Mouse (Mus musculus): Measurements from ENCODE around the gene Gtdc1. TPM values are rescaled to one million over a fixed set of nuclear protein-coding genes. Genes with fewer than 3 reads are reported as not detected.

Gene Gtdc1
- polyA plus RNA-seq, 1 experiment from 2014 or later = 13.6 TPM

DNA sequence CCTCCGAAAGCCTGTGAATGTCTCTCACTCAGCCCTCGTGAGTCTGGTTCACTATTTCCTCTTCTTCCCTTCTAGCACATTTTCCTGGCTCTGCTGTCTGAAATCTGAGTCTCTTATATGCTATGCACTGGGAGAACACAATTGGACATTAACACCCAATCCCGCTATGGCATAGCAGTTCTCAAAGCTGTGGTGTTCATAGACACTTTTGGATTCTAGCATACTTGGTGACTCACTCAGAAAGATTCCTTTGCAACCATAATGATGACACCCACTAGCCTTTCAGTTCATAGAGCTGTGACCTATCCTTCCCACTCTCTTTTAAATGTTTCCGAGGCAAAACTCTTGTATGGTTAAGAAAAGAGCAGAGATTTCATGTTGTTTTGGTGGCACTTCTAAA, 33.7 kb upstream of the Gtdc1 start:
- H3K9me3 ChIP-seq (ENCODE audit: control insufficient read depth, low read length) = no peaks in the 10 kb centered on the region
- no peaks in the 10 kb centered on the region for H3K27me3 ChIP-seq (ENCODE audit: control insufficient read depth, insufficient read depth, low read length)
- ATAC-seq (ENCODE audit: low FRiP score, low TSS enrichment) = no peak
- no peaks in the 10 kb centered on the region for H3K4me1 ChIP-seq (ENCODE audit: control insufficient read depth, insufficient read depth, low read length)
- no peaks in the 10 kb centered on the region for H3K36me3 ChIP-seq (ENCODE audit: control insufficient read depth, insufficient read depth, low read length)
- H3K9ac ChIP-seq (ENCODE audit: low read depth, low read length) = no peak overlapping the region
- WGBS = 74% methylated on average over 4 of the region's 4 CpGs
- no peak overlapping the region for H3K4me3 ChIP-seq (ENCODE audit: low read length)
- H3K4me2 ChIP-seq (replicated peaks; ENCODE audit: low read depth, low read length) = no peak overlapping the region
- H3K27ac ChIP-seq (ENCODE audit: low read depth, low read length) = no peak overlapping the region

DNA sequence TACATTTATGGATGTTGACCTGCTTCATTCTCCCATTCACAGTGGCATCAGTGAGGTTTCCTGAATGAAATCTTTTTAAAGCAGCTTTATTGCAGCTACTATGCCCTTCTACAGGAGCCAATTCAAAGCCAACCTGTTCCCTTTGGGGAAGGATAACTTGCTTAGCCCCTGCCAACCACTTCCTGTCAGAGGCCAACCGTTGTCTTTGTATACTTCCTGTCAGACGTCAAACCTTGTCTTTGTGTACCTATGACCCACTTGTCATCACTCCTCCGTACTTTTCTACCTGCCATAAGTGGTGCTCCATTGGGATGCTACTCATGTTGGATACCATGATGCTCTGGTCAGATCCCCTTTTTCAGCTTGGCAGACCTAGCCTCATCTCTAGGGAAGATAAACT, 33.1 kb upstream of the Gtdc1 start:
- no peaks in the 10 kb centered on the region for H3K4me1 ChIP-seq (ENCODE audit: control insufficient read depth, insufficient read depth, low read length)
- no peak overlapping the region for H3K4me2 ChIP-seq (replicated peaks; ENCODE audit: low read depth, low read length)
- no peak overlapping the region for H3K27ac ChIP-seq (ENCODE audit: low read depth, low read length)
- no peak for ATAC-seq (ENCODE audit: low FRiP score, low TSS enrichment)
- no peak overlapping the region for H3K9ac ChIP-seq (ENCODE audit: low read depth, low read length)
- no peaks in the 10 kb centered on the region for H3K27me3 ChIP-seq (ENCODE audit: control insufficient read depth, insufficient read depth, low read length)
- WGBS = 79% methylated on average over 3 of the region's 3 CpGs
- no peak overlapping the region for H3K4me3 ChIP-seq (ENCODE audit: low read length)
- H3K9me3 ChIP-seq (ENCODE audit: control insufficient read depth, low read length) = no peaks in the 10 kb centered on the region
- no peaks in the 10 kb centered on the region for H3K36me3 ChIP-seq (ENCODE audit: control insufficient read depth, insufficient read depth, low read length)

GRCm38 (mm10) chr2:44957329-44957797, 29.9 kb upstream of the Gtdc1 start:
- no peak overlapping the region for H3K27ac ChIP-seq (ENCODE audit: low read depth, low read length)
- no peak overlapping the region for H3K4me2 ChIP-seq (replicated peaks; ENCODE audit: low read depth, low read length)
- H3K9ac ChIP-seq (ENCODE audit: low read depth, low read length) = no peak overlapping the region
- H3K4me1 ChIP-seq (ENCODE audit: control insufficient read depth, insufficient read depth, low read length) = 0 out of 2 replicates have a peak, but pooled peaks cover 4% of the 10 kb centered on the region
- no peaks in the 10 kb centered on the region for H3K36me3 ChIP-seq (ENCODE audit: control insufficient read depth, insufficient read depth, low read length)
- H3K27me3 ChIP-seq (ENCODE audit: control insufficient read depth, insufficient read depth, low read length) = no peaks in the 10 kb centered on the region
- H3K4me3 ChIP-seq (ENCODE audit: low read length) = no peak overlapping the region
- WGBS = 94% methylated on average over 1 of the region's 1 CpGs
- H3K9me3 ChIP-seq (ENCODE audit: control insufficient read depth, low read length) = no peaks in the 10 kb centered on the region
- no peak for ATAC-seq (ENCODE audit: low FRiP score, low TSS enrichment)

DNA sequence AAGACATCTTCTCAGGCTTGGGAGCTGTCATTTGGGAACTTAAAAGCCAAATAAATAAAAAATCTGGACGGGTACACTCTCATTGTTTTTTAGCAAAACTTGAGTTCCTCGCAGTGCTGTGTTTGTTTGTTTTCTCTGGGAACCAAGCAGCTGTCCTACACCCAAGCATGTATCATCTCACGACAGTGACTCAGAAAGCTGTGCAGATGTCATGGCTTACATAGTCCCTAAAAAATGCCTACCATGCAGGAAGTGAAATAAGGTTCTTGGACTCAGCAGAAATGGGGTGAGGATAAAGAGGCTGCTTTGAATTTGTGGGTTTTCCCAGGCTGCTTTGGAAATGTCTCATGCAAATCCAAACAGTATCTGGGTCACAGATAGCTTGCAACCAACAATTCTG, 28.8 kb upstream of the Gtdc1 start:
- ATAC-seq (ENCODE audit: low FRiP score, low TSS enrichment) = no peak
- H3K27ac ChIP-seq (ENCODE audit: low read depth, low read length) = no peak overlapping the region

DNA sequence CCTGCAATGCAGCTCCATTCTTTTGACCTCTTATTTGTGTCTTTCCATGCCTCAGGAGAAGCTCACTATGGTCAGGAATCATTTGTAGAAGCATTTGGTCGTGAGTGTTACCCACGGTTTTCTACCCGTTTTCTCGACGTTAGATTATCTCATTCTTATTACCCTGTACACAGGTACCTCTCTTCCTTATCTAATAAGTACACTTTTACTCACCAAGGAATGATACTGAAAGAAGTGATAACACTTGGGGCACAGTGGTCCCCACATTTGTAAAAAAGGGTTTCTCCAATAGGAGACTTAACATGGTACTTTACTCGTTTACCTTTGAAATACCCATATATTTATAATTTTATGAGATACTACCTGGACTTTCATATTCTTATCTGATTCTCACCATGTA, 28.0 kb upstream of the Gtdc1 start:
- no peak overlapping the region for H3K4me3 ChIP-seq (ENCODE audit: low read length)
- H3K36me3 ChIP-seq (ENCODE audit: control insufficient read depth, insufficient read depth, low read length) = no peaks in the 10 kb centered on the region
- H3K9me3 ChIP-seq (ENCODE audit: control insufficient read depth, low read length) = no peaks in the 10 kb centered on the region
- H3K4me1 ChIP-seq (ENCODE audit: control insufficient read depth, insufficient read depth, low read length) = 0 out of 2 replicates have a peak, but pooled peaks cover 4% of the 10 kb centered on the region
- H3K9ac ChIP-seq (ENCODE audit: low read depth, low read length) = no peak overlapping the region
- no peak overlapping the region for H3K27ac ChIP-seq (ENCODE audit: low read depth, low read length)
- H3K4me2 ChIP-seq (replicated peaks; ENCODE audit: low read depth, low read length) = no peak overlapping the region
- ATAC-seq (ENCODE audit: low FRiP score, low TSS enrichment) = no peak
- no peaks in the 10 kb centered on the region for H3K27me3 ChIP-seq (ENCODE audit: control insufficient read depth, insufficient read depth, low read length)
- WGBS = 91% methylated on average over 6 of the region's 6 CpGs

More for the DNA sequence above, 28.8 kb upstream of the Gtdc1 start:
- Histone ChIP-seq H3K9me3 (ENCODE audit: control insufficient read depth, low read length) (no peaks in the 10 kb centered on the region), H3K4me3 (ENCODE audit: low read length) (no peak overlapping the region), H3K4me2 (replicated peaks; ENCODE audit: low read depth, low read length) (no peak overlapping the region), H3K36me3 (ENCODE audit: control insufficient read depth, insufficient read depth, low read length) (no peaks in the 10 kb centered on the region), H3K27me3 (ENCODE audit: control insufficient read depth, insufficient read depth, low read length) (no peaks in the 10 kb centered on the region), H3K9ac (ENCODE audit: low read depth, low read length) (no peak overlapping the region), H3K4me1 (ENCODE audit: control insufficient read depth, insufficient read depth, low read length) (0 out of 2 replicates have a peak, but pooled peaks cover 4% of the 10 kb centered on the region)
- 35% methylated on average over 3 of the region's 3 CpGs for WGBS

- Histone ChIP-seq H3K9me3 (ENCODE audit: control insufficient read depth, low read length) (no peaks in the 10 kb centered on the region), H3K27ac (ENCODE audit: low read depth, low read length) (no peak overlapping the region), H3K9ac (ENCODE audit: low read depth, low read length) (no peak overlapping the region), H3K4me2 (replicated peaks; ENCODE audit: low read depth, low read length) (no peak overlapping the region), H3K4me1 (ENCODE audit: control insufficient read depth, insufficient read depth, low read length) (0 out of 2 replicates have a peak, but pooled peaks cover 4% of the 10 kb centered on the region), H3K4me3 (ENCODE audit: low read length) (no peak overlapping the region), H3K36me3 (ENCODE audit: control insufficient read depth, insufficient read depth, low read length) (no peaks in the 10 kb centered on the region), H3K27me3 (ENCODE audit: control insufficient read depth, insufficient read depth, low read length) (no peaks in the 10 kb centered on the region)
- WGBS = 63% methylated on average over 1 of the region's 1 CpGs
- ATAC-seq (ENCODE audit: low FRiP score, low TSS enrichment) = no peak
These were observed 26.7 kb upstream of the Gtdc1 start for GRCm38 (mm10) chr2:44954180-44954579.

DNA sequence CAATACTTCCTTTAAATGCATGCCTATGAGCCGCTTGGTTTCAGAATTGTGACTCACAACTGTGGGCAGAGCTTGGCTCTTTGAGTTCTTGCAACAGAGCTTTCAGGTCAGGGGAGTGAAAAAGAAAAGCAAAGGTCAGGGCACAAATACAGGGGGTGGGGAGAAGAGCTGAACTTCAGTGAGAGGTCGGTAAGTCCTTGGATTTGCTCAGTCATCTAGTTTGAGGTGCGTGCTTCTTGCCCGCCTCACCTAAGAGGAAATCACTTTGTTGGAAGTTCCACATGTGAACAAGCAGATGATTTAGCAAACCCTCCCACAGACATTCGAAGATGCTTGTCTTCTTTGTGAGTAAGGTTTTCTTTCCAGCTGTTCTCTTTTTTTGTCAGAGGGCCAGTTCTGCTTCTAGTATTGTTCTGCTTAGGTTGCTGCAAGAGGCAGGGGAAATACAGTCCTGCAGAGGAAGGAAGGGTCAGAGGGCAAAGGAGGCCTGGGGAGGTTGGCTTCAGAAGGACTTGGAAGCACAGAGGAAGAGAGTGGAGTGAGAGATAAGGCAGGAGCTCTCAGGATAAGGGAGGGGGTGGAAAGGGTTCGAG, 25.5 kb upstream of the Gtdc1 start:
- Histone ChIP-seq H3K36me3 (ENCODE audit: control insufficient read depth, insufficient read depth, low read length) (no peaks in the 10 kb centered on the region), H3K27me3 (ENCODE audit: control insufficient read depth, insufficient read depth, low read length) (no peaks in the 10 kb centered on the region), H3K4me3 (ENCODE audit: low read length) (no peak overlapping the region), H3K27ac (ENCODE audit: low read depth, low read length) (peak overlapping the region; percentile 13), H3K4me1 (ENCODE audit: control insufficient read depth, insufficient read depth, low read length) (0 out of 2 replicates have a peak, but pooled peaks cover 4% of the 10 kb centered on the region), H3K4me2 (replicated peaks; ENCODE audit: low read depth, low read length) (no peak overlapping the region), H3K9me3 (ENCODE audit: control insufficient read depth, low read length) (no peaks in the 10 kb centered on the region), H3K9ac (ENCODE audit: low read depth, low read length) (no peak overlapping the region)
- WGBS = 38% methylated on average over 6 of the region's 6 CpGs
- no peak; the same call in 1 of the 2 replicates for ATAC-seq (ENCODE audit: low FRiP score, low TSS enrichment)

DNA sequence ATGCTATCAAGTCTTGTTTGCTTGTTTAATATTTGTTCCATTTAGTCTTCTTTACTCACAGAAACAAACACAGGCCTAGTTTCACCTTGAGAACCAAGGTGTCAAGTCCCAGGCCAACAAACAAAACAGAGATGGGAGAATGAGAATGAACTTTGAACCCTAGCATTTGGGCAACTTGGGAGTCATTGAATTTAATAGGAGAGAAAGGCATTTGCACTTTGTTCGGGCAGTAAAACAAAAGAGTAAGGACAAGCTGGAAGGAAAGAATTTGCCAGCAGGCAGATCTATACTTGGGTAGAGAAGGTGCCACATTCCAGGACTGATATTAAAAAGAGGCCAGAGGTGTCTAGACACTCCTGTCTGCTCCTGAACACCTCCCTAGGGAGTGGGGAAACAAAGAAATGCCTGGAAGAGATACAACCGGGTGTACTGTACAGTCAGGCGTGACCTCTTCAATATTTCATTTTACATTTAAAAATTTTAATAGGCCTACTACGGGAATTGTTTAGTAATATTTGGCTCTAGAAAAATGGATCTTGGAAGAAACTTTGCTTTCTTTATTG, 24.3 kb upstream of the Gtdc1 start:
- H3K36me3 ChIP-seq (ENCODE audit: control insufficient read depth, insufficient read depth, low read length) = no peaks in the 10 kb centered on the region
- no peak overlapping the region for H3K4me3 ChIP-seq (ENCODE audit: low read length)
- H3K9me3 ChIP-seq (ENCODE audit: control insufficient read depth, low read length) = no peaks in the 10 kb centered on the region
- ATAC-seq (ENCODE audit: low FRiP score, low TSS enrichment) = no peak
- 0 out of 2 replicates have a peak, but pooled peaks cover 4% of the 10 kb centered on the region for H3K4me1 ChIP-seq (ENCODE audit: control insufficient read depth, insufficient read depth, low read length)
- no peak overlapping the region for H3K27ac ChIP-seq (ENCODE audit: low read depth, low read length)
- no peak overlapping the region for H3K4me2 ChIP-seq (replicated peaks; ENCODE audit: low read depth, low read length)
- 58% methylated on average over 4 of the region's 4 CpGs for WGBS
- H3K27me3 ChIP-seq (ENCODE audit: control insufficient read depth, insufficient read depth, low read length) = no peaks in the 10 kb centered on the region
- no peak overlapping the region for H3K9ac ChIP-seq (ENCODE audit: low read depth, low read length)

DNA sequence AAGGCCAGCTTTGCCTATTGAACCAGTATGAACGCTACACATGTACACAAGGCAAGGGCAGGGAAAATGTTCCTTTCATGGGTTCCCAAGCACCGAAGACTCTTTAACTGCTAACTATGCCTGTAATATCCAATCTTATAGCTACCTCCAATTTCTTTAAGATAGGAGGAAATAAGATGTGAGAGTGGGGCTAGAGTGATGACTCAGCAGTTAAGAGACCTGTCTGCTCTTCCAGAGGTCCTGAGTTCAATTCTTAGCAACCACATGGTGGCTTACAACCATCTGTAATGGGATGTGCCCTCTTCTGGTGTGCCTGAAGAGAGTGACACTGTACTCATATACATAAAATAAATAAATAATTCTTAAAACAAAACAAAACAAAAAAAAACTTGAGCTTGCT, 17.2 kb upstream of the Gtdc1 start:
- H3K27me3 ChIP-seq (ENCODE audit: control insufficient read depth, insufficient read depth, low read length) = no peaks in the 10 kb centered on the region
- H3K4me2 ChIP-seq (replicated peaks; ENCODE audit: low read depth, low read length) = no peak overlapping the region
- H3K27ac ChIP-seq (ENCODE audit: low read depth, low read length) = no peak overlapping the region
- H3K4me3 ChIP-seq (ENCODE audit: low read length) = no peak overlapping the region
- no peaks in the 10 kb centered on the region for H3K9me3 ChIP-seq (ENCODE audit: control insufficient read depth, low read length)
- H3K4me1 ChIP-seq (ENCODE audit: control insufficient read depth, insufficient read depth, low read length) = no peaks in the 10 kb centered on the region
- no peak overlapping the region for H3K9ac ChIP-seq (ENCODE audit: low read depth, low read length)
- WGBS = 94% methylated on average over 2 of the region's 2 CpGs
- H3K36me3 ChIP-seq (ENCODE audit: control insufficient read depth, insufficient read depth, low read length) = no peaks in the 10 kb centered on the region
- ATAC-seq (ENCODE audit: low FRiP score, low TSS enrichment) = no peak

Data from kidney, embryonic 14.5 days (tissue).